Mouse (Mus musculus) lung, postnatal 0 days (tissue): ENCODE data around the gene Osbpl9.

Experiments
- CTCF ChIP-seq: IDR thresholded peaks from 2 replicates; pipeline ENCODE4 v1.5.1; 2016; ENCODE audit warnings: antibody characterized with exemption, mild to moderate bottlenecking
- EP300 ChIP-seq: IDR thresholded peaks from 2 replicates; pipeline ENCODE4 v1.6.1; 2016; ENCODE audit warnings: antibody characterized with exemption, mild to moderate bottlenecking, control low read depth

- no peak for TF ChIP-seq EP300
- no peak for TF ChIP-seq CTCF
Measured at GRCm38 (mm10) chr4:109199069-109199468, 3.0 kb downstream of the Osbpl9 start.
